Mouse (Mus musculus) telencephalon, adult 2 months (tissue): ENCODE data around the gene Il1rapl2.

Experiments
- DNase-seq: peaks from one replicate; pipeline ENCODE4 v3.0.0-alpha.2; 2011; ENCODE audit warnings: low read depth, low spot score

The Il1rapl2 gene

DNA sequence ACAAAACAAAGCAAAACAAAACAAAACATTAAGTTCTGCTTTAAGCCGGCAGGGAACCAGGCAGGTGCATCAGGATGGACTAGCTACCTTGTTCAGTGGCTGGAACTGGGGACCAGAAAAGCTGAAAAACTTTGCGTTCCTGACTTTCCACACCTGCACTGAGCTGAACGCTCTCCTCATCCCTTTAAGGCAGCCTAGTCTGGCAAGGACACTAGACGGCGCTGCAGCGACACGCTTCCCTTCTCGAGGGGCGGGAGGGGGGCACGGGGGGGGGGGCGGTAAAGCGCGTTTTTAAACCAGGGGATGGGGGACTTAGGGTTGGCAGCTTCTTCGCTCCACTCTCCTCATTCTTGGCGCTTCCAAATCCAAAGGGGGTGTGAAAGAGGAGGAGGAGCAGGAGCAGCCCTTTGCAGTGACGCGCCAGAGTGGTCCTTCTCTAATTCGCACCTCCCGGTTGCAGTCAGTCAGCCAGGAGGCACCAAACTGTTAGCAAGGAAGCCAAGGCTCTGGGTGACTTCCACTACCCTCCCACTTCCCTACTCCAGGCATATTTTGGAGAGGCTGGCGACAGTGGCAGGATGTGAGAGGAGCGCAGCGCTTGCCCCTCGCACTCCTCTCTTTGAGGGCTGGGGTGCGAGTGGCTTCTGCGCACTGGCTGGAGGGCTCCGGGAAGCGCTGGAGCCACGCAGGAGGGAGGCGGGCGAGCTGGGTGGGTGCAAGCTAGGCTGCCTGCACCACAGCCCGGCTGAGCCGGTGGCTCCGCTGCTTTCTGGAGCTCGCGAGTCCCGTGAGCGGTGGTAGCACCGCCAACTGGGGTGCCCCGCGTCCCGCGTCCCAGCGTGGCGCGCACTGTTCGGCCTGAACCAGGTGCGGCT lies at the start of gene Il1rapl2:
Il1rapl2 (plus strand) TSS at position 288 of the 875 bp plus-strand sequence.
- no peak for DNase-seq

DNA sequence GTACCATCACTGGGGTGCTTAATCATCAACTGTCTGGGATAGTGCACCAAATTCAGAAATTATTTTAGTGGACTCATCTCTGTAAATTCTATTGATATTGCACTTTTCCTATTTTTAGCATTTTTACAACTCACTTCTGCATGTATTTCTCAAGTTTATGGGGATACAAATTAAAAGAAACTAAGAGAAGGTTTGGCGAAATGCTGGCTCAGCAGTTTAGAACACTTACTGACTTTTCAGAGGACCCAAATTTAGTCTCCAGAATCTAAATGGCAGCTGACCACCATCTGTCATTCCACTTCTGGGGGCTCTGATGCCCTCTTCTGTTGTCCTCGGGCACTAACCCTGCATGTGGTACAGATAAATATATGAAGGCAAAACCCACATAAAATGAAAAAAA lies 22.1 kb upstream of the Il1rapl2 start:
- no peak for DNase-seq

DNA sequence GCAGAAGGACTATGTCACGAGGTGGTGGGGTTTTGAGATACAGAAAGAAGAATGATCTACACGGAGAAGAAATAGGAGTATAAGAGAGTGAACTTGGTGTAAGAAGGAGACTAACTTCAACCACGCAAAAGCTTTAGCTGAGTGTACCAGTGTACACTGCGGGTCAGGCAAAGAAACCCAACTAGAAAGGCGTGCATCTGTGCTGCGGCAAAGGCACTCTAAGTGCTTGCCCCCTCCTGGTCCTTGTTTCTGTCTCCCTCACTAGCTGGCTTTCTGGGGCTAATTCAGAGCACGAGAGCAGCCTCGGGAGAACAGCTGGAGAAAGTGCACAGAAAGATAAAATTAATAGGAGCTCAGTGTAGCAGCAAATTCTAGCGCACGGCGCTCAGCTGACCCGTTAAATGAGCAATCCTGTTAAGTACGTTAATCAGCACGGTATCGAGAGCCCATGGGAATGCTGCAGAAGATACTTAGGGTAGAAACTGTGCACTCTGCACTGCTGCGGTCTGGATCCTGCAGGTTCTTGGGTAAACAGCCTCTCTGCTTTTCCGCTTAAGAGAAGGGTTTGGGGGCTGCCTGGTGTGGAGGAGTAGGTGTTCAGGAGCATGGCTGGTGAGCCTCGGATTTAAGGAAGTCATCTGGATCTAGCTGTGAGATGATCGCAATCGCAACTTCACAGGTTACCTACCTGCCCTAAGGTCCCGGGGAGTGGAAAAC lies 778 bp upstream of the Il1rapl2 start:
- no peak for DNase-seq

DNA sequence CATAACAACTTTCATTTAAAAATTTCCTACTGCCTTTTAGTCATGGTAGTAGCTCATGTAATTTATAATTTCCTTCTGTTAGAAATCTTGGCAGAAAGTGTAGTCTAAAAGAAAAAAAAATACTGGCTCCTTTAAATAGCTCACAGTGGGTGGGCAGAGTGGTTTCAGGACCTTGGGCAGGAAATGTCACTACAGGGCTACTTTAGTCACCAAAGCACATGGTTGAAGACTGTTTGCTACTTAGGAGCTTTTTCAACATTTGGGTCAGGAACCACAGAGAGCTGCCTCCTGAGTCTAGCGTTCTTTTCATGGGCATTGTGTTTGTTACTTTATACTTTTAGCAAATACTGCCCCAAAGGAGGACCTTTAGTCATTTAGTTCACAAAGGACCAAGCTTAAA lies 12.2 kb downstream of the Il1rapl2 start:
- no peak for DNase-seq

DNA sequence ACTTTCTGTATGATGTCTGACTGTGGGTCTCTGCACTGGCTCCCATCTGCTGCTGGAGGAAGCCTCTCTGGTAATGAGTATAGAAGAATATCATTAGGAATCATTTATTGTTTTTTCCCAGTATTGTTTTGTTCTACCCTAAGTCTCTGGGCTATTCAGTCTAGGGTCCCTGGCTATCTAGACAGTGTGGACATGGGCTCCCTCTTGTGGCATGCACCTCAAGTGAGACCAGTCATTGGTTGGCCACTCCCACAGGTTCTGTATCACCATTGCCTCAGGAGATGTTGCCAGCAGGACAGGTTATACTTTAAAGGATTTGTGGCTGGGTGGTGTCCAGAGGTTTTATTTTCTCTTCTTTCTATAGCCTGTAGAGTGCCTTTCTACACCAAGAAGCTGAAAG lies 50.3 kb downstream of the Il1rapl2 start:
- DNase-seq, result no peak

DNA sequence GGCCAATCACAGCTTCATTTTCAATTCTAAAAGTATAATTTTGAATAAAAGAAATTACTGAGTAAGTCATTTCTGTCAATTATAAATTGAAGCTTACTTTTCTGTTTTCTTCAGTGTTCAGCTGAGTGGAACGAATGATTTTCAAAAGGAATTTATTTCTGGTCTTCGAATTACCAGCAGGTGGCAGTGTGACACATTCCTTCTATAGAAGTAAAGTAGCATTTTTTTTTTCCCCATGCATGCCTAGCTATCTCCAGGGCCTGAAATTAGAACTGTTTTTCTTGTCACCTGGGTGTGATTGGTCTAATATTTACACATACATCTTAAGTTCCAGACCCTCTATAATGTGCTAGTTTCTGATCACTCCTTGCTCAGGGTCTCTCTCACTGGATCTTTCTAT lies 96.6 kb downstream of the Il1rapl2 start:
- peak; percentile 12 for DNase-seq

DNA sequence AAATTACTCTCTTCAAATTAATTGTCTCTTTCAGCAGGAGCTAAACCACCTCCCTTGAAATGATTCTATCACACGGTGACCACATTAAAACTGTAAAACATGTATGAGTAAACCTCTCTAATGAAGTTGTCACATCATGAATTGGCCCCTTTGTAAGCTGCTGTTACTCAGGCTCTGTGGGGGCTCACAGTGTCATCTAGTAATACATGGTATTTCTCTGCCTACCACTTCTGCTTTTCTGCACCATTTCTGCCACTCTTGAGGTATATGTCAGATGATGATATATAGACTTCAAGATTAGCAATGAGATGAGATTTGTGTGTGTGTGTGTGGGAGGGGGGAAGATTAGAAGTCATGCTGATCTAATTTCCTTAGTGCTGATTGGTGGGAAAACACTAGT lies 117.6 kb downstream of the Il1rapl2 start:
- no peak for DNase-seq

DNA sequence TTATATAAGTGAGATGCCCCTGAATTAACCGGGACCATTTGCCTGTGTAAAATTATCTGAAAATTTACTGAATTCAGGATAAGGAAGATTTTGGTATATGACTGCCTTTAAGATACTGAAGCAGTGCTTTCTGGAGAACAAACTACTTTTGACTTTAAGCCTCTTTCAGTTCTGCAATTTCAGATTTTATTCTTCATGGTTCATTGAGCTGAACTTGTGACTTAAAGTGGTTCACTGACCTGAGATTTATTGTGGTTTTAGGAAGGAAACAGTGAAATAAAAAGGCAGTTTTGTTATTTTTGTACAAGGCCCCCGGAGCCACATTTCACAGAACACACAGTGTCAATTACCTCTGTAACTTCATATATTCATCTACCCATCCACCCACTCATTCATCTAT lies 129.6 kb downstream of the Il1rapl2 start:
- DNase-seq, result no peak

DNA sequence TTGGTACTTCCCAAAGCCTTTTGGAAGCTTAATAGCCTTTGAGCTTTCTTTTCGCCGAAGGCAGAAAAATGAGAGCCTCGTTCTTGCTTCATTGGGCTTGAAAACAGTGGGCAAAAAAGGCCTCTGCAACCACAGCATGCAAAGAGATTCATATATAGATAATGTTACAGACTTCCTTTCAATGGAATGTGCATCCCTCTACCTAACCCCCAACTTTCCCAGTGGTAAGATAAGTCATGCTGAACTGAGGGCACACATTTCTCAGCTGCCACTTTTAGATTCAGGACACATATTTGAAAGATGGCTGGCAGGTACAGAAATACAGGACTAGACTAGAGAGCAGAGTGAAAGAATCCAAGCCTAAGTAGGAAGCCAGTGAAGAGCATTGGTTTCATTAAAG lies 185.1 kb downstream of the Il1rapl2 start:
- DNase-seq, result no peak

DNA sequence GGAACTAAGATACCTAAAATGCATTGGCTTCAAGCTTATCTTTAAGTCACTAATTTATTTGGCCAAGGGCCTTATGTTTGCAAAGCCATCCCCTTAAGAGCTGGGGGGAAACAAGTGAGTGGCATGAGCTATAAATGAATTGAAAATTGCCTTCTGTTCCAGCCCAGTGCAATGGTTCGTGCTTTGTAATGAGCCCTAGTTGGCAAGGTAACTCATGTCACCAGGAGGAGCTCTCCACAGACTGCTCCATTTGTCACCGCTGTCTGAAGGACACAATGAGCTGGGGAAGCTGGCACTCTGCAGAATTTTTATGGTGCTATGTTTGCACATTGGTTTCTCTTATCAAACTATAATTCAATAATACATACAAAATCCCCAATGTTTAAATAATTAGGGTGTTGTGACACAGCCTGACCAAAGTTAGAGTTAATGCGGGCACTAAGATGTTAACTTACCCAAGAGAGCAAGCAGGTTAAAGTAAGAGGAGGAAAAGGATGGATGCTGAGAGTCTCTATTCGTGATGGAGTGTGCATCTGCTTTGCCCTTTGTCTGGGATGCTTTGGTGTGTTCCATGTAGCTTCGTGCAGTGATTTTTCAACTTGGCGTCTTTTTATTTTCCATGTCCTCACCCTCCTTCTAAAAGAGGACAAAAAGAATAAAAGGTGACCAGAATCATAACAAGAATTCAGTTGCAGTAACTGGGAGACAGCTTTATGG lies 235.2 kb downstream of the Il1rapl2 start:
- no peak for DNase-seq

DNA sequence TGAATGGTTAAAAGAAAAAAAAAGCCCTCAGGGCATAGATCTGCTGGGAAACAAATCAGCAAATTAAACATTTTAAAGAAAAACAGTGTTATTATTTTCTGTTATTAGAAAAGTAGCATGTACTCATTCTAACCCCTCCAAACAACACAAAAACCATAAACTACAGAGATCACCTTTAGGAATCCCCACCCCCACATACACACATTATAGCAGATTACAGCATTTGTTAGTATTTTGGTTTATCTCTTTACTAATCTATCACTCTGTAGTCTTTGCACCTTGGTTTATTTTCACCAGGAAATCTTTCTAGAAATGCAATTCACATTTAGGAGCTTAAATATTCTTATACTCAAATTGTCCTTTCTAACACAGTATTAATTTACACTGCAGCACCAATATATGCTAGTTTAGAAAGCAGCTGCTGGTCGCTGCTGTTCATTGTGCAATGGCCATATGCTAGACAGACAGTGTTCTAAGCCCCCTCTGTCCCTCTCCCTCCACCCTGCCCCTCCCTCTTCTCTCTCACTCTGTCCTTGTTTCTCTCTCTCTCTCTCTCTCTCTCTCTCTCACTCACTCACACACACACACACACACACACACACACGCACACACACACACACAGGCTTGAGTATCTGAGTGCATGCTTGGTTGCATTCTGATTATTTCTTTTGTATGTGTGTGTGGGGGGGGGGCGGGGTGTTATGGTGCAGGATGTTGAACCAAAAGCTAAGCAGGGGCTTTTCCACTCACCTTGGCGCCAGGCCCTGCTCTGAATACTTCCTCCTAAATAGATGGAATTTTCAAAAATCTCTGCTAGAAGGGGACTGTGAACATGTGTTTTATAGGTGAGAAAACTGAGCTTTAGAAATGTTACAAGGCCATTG lies 236.1 kb downstream of the Il1rapl2 start:
- DNase-seq, result no peak

DNA sequence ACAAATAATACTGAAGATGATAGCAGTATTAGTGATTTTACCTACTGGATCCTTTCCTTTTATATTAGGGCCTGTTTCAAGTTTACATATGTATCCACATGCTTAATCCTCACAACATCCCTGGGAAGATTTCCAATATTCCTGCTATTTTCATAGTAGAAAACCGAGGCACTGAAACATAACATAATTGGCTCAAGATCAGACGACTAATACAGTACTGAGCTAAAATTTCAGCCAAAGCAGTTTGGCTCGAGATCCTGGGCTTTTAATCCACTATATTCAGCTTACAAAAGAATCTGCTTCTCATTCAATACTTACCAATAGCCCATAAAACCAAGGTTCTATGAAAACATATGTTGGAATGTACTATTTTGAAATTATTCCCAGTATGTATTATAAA lies 239.1 kb downstream of the Il1rapl2 start:
- DNase-seq, result no peak

DNA sequence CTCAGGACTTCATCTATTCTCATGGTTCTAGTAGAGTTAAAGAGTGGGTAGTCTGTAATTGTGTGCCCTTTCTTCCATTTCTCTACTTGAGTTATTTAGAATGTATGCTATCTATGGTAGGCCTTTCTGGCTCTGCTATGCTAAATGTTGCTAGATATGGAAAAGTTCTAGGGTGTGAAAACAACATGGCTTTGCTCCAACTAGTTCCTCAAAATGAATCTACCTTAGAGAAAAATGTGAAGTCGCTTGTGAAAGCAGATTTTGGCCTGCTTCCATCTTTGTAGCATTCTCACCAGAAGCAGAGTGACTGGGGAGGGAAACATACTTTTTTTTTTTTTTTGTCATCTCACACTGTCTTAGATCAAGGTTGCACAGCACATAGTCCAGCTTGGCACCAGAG lies 241.7 kb downstream of the Il1rapl2 start:
- DNase-seq, result peak; percentile 52

DNA sequence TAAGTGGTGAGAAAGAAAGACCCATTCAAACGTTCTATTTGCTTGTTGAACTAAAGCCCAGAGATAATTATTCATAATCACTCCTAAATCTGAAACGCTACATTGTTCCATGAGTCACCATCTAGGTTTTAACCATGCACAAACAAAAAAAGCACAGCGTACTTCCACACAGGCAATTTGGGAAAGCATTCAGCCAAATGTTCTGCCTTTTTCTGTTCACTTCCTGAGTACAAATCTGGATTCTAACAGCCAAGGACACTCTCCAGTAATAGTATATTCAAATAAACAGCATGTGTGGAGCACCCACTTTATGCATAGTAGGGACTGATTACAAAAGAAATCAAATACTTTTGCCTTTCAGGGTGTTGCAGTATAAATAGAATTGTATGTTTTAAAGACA lies 278.5 kb downstream of the Il1rapl2 start:
- DNase-seq, result peak; percentile 36

DNA sequence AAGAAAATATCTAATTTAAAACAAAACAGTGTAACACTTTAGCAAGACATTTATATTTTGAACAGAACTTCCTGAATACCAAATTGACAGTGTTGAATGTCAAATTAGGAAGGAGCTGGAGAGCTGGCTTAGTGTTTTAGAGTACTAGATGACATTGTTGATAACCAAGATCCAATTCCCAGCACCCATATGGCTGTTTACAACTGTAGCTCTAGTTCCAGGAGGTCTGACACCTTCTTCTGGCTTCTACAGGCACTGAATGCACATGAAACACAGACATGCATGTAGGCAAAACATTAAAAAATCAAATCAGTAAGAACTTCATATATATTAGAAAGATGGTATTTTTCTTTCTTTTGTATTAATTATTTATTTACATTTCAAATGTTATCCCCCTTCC lies 353.1 kb downstream of the Il1rapl2 start:
- DNase-seq, result no peak

DNA sequence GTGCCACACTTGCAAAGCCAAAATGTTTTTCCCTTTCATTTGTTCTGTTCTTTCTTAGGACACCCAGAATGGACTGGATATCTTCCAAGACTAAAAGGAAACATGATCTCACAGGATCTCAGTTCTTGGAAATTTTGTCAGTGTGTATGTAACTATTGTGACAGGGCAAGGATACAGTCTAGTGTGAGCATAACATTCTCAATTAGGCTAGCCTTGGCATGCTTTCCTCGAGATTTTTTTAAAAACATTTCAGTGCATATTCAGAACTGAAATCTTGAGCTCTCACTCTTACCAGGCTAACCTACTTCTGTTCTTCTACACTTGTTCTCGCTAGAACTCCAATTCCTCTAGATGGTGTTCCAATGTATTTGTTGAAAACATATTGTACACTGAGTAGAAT lies 356.4 kb downstream of the Il1rapl2 start:
- no peak for DNase-seq

DNA sequence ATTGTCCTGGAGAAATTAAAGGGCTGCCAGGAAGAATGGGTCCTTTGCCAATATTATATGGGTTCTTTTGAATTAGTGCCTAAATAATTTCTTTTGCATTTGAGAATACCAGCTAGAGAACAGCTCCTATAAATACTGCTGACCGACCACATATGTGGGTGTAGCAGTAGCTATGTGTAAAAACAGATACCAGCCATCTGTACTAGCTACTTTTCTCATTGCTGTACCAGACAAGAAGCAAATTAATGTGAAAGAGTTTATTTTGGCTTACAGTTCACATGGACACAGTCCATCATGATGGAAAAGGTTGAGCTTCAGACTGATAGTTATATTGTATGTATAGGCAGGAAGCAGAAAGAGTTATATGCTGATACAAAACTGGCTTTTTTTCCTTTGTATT lies 377.3 kb downstream of the Il1rapl2 start:
- peak; percentile 35 for DNase-seq

DNA sequence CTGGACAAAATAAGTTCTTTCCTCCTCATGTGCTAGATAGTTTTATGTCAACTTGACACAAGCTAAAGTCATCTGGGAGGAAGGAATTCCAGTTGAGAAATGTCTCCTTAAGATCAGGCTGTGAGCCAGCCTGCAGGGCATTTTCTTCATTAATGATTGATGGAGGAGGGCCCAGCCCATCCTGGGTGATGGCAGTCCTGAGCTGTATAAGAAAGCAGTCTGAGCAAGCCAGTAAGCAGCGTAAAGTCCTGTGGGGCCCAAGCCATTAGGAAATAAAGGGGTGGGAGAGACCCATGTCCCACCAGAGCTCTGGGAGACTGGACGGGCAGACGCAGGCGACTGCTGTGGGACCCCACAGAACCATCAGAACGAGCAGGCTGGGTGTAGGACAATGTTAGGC lies 400.9 kb downstream of the Il1rapl2 start:
- no peak for DNase-seq

DNA sequence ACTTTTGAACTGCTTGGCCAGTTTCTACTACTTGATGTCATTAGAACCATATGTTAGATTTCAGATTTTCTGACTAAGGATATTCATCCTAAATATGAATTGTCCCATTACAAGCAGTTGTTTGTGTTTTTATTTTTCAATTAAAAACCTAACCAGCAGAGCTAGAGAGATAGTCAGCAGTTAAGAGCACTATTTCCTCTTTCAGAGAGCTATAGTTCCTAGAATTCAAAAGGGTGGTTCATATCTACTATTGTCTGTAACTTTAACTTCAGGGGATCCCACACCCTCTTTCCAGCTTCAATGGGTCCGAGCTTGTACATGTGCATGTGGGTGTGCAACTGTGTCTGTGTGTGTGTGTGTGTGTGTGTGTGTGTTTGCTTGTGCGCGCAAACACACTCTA lies 472.7 kb downstream of the Il1rapl2 start:
- DNase-seq, result no peak

DNA sequence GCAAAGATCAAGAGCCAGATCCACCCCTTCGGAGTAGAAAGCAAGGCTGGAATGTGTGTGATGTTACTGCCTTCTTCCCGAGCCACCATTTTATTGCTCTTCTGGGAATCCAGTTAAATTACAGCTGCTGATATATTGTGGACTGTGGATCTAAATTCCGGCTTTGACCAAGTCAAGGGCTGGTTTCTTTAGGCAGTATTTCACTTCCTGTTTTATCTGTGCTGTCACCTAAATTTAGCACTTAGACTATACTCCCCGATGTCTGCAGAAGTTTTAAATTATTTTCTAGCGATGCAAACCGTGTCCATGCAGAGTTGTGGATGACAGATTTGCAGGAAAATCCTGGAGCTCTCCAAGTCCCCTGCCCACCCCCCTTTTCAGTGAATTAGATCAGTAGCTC lies 533.5 kb downstream of the Il1rapl2 start:
- DNase-seq, result no peak

DNA sequence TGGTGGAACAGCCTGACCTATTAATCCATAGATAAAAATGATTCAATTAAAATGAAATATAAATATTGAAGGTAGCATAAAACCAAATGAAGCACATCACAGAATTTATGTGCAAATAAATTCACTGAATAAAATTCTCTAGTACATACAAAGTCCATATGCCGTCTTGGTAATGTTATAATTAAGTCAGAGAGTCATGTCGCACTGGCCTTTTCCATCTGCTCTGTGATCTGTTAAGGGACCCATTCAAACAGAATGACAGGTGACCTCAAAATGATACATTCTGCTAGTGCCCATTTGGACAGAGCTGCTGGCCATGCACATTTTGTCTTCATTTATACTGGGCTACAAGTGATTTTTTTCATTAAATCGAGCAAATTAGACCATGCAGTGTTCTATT lies 534.3 kb downstream of the Il1rapl2 start:
- no peak for DNase-seq
